Mouse (Mus musculus) urinary bladder, postnatal 36 days (tissue): ENCODE measurements at regions not wholly inside any gene's neighbourhood (a gene's known extent, or its start where the extent isn't known, plus 50 kb on each side); places are given as distances from the start of the nearest gene placed in this dataset.

Source experiments
- DNase-seq, 2 experiments: peaks; one replicate each; pipeline ENCODE4 v3.0.0; 2022; ENCODE audit warnings: low spot score in 2 of 2, mixed read lengths in 1 of 2

GRCm38 (mm10) chr6:108606231-108606630 is 54.2 kb upstream of the Bhlhe40 start:
- DNase-seq = peak in 1 of 2 experiments; percentile 32

GRCm38 (mm10) chr6:108608308-108608707 is 52.1 kb upstream of the Bhlhe40 start:
- no peak for DNase-seq
